9 mouse cellular contexts compared by ENCODE assay signal in genomic region chr2:30743976-30744620, GRCm38 (mm10). TPM values are rescaled to one million over a fixed set of nuclear protein-coding genes. Genes with fewer than 3 reads are reported as not detected.
A peak's percentile ranks its signal among the peaks of the same experiment; 100 is the strongest.
DNase-seq lines count a peak whose midpoint lies in the region; ATAC-seq and TF ChIP-seq lines count a peak whose summit lies in the region.
"Had no signal": no experiment of that assay in that cellular context is flagged by ENCODE, and none has a peak within 500 bp of the region (broad histone marks: within the 10 kb centered on the region; RNA-seq: fewer than 3 reads in every experiment).

No protein-coding gene starts in this region.

- no peak overlapping the region for H3K4me3 ChIP-seq in layer of hippocampus, adult 2 months
- H3K4me3 ChIP-seq in embryonic facial prominence, embryonic 10.5 days = peak overlapping the region; percentile 41
- no peak overlapping the region for H3K4me3 ChIP-seq in heart, embryonic 14.5 days (ENCODE audit: control insufficient read depth in 1 of 2, insufficient read depth in 1 of 2, low read depth in 1 of 2, low read length in 2 of 2)
- no peak overlapping the region for H3K4me3 ChIP-seq in kidney, embryonic 15.5 days (replicated peaks)
- no peak overlapping the region for H3K4me3 ChIP-seq in midbrain, embryonic 15.5 days

- no peaks in the 10 kb centered on the region for H3K27me3 ChIP-seq in embryonic facial prominence, embryonic 10.5 days (replicated peaks; ENCODE audit: low read depth, poor library complexity, severe bottlenecking)
- H3K27me3 ChIP-seq in heart, embryonic 14.5 days (ENCODE audit: control insufficient read depth, insufficient read depth, low read length) = no peaks in the 10 kb centered on the region
- no peaks in the 10 kb centered on the region for H3K27me3 ChIP-seq in kidney, embryonic 15.5 days
- no peaks in the 10 kb centered on the region for H3K27me3 ChIP-seq in midbrain, embryonic 15.5 days (replicated peaks)

- H3K36me3 ChIP-seq in embryonic facial prominence, embryonic 10.5 days (replicated peaks) = no peaks in the 10 kb centered on the region
- H3K36me3 ChIP-seq in heart, embryonic 14.5 days (ENCODE audit: control insufficient read depth, insufficient read depth, low read length) = no peaks in the 10 kb centered on the region
- no peaks in the 10 kb centered on the region for H3K36me3 ChIP-seq in kidney, embryonic 15.5 days
- H3K36me3 ChIP-seq in midbrain, embryonic 15.5 days (replicated peaks) = no peaks in the 10 kb centered on the region
- H3K36me3 ChIP-seq: G1E had no signal

- no peak for ATAC-seq in heart, embryonic 14.5 days (ENCODE audit: insufficient number of reproducible peaks, insufficient read depth, low FRiP score, low read depth)
- ATAC-seq in kidney, embryonic 15.5 days (replicated peaks; ENCODE audit: low FRiP score) = peak; percentile 82; the same call in 1 of the 2 replicates
- peak; percentile 75 for ATAC-seq in midbrain, embryonic 15.5 days (replicated peaks)

- TF ChIP-seq CTCF in layer of hippocampus, adult 2 months (conservative IDR thresholded peaks at IDR 0.05) = no peak

- H3K9me3 ChIP-seq in embryonic facial prominence, embryonic 10.5 days = 0 out of 2 replicates have a peak, but pooled peaks cover 3% of the 10 kb centered on the region
- H3K9me3 ChIP-seq in heart, embryonic 14.5 days (ENCODE audit: control insufficient read depth, low read length) = no peaks in the 10 kb centered on the region
- H3K9me3 ChIP-seq in kidney, embryonic 15.5 days (replicated peaks) = no peaks in the 10 kb centered on the region
- H3K9me3 ChIP-seq in midbrain, embryonic 15.5 days = no peaks in the 10 kb centered on the region
- H3K9me3 ChIP-seq: G1E had no signal

- peaks cover 19% of the 10 kb centered on the region for H3K4me1 ChIP-seq in embryonic facial prominence, embryonic 10.5 days
- peaks cover 21 to 23% of the 10 kb centered on the region in 2 experiments for H3K4me1 ChIP-seq in heart, embryonic 14.5 days (ENCODE audit: control insufficient read depth in 2 of 2, insufficient read depth in 2 of 2, low read length in 2 of 2)
- peaks cover 28% of the 10 kb centered on the region for H3K4me1 ChIP-seq in kidney, embryonic 15.5 days
- H3K4me1 ChIP-seq in midbrain, embryonic 15.5 days = peaks cover 17% of the 10 kb centered on the region

- no peak for DNase-seq in layer of hippocampus, adult 2 months (ENCODE audit: low spot score in 2 of 2)
- no peak for DNase-seq in layer of hippocampus, postnatal 25 days (ENCODE audit: extremely low spot score in 1 of 2, low spot score in 1 of 2)
- DNase-seq in embryonic facial prominence, embryonic 10.5 days (ENCODE audit: low spot score) = peak; percentile 85
- DNase-seq in spleen, adult 12 weeks (ENCODE audit: low spot score) = no peak
- no peak for DNase-seq in urinary bladder, adult 2 months (ENCODE audit: low spot score)

- peak overlapping the region; percentile 34 for H3K4me2 ChIP-seq in heart, embryonic 14.5 days (ENCODE audit: low read length)
- peak overlapping the region; percentile 38 for H3K4me2 ChIP-seq in kidney, embryonic 15.5 days
- H3K4me2 ChIP-seq in midbrain, embryonic 15.5 days = peak overlapping the region; percentile 25

- WGBS in embryonic facial prominence, embryonic 10.5 days = 3% methylated on average over 15 of the region's 15 CpGs
- WGBS in heart, embryonic 14.5 days = 10% methylated on average over 15 of the region's 15 CpGs
- WGBS in kidney, embryonic 15.5 days = 4% methylated on average over 15 of the region's 15 CpGs
- under 1% methylated on average over 15 of the region's 15 CpGs for WGBS in midbrain, embryonic 15.5 days

- peak overlapping the region; percentile 16 for H3K9ac ChIP-seq in heart, embryonic 14.5 days (ENCODE audit: low read length)
- H3K9ac ChIP-seq in kidney, embryonic 15.5 days = peak overlapping the region; percentile 36
- no peak overlapping the region; the same call in 1 of the 2 replicates for H3K9ac ChIP-seq in midbrain, embryonic 15.5 days

- peak overlapping the region; percentile 85 for H3K27ac ChIP-seq in layer of hippocampus, adult 2 months
- peak overlapping the region; percentile 93 for H3K27ac ChIP-seq in embryonic facial prominence, embryonic 10.5 days (replicated peaks)
- H3K27ac ChIP-seq in heart, embryonic 14.5 days (replicated peaks in 1 of 2; ENCODE audit: control insufficient read depth in 1 of 2, insufficient read depth in 1 of 2, low read depth in 2 of 2, low read length in 2 of 2) = peak overlapping the region; percentile 63 to 85
- H3K27ac ChIP-seq in kidney, embryonic 15.5 days = peak overlapping the region; percentile 97
- peak overlapping the region; percentile 80 for H3K27ac ChIP-seq in midbrain, embryonic 15.5 days

RNA-seq across cellular contexts. Expression of gene 1700001O22Rik, which starts 59.4 kb away (rescaled TPM):
- total RNA-seq in layer of hippocampus, adult 2 months (2021) = 1 to 10 TPM; 4.9 to 5.4 TPM
- total RNA-seq in layer of hippocampus, postnatal 25 days (2021) = 1 to 10 TPM; 4.0 to 5.5 TPM
- 2.4 and 3.1 TPM in 2 replicates for polyA plus RNA-seq in embryonic facial prominence, embryonic 10.5 days (2016; fragmentation: Nextera tagmentation; extraction: Ambion mirVana)
- polyA plus RNA-seq in heart, embryonic 14.5 days (2014; fragmentation: Nextera tagmentation; extraction: Ambion mirVana) = 1.8 and 2.1 TPM in 2 replicates
- polyA plus RNA-seq in kidney, embryonic 15.5 days (2015; fragmentation: Nextera tagmentation; extraction: Ambion mirVana) = 3.5 TPM in 2 replicates
- polyA plus RNA-seq in midbrain, embryonic 15.5 days (2015; fragmentation: Nextera tagmentation; extraction: Ambion mirVana) = 1.2 and 1.7 TPM in 2 replicates
- polyA plus RNA-seq in urinary bladder, adult 2 months (2012; rRNA removed) = 1.5 TPM in 2 replicates
- polyA plus RNA-seq: G1E had no signal
